Mouse (Mus musculus) kidney, postnatal 0 days (tissue): Measurements from ENCODE around the gene Grin1. TPM values are rescaled to one million over a fixed set of nuclear protein-coding genes. Genes with fewer than 3 reads are reported as not detected.
"Not testable (repeated sequence)": the region's sequence is repeated elsewhere in the genome, so short reads cannot be mapped to it uniquely, and the experiment has no call there.

Experiments
- ATAC-seq: fragments of 200-750 bp; cut with Nextera tagmentation; replicated peaks from 2 replicates; pipeline ENCODE4 v1.8.0; 2017; ENCODE audit warnings: low read depth, moderate number of reproducible peaks, moderate TSS enrichment, moderate library complexity; ENCODE audit not compliant: low FRiP score
- DNase-seq: peaks from one replicate; pipeline ENCODE4 v3.0.0-alpha.2; 2016; ENCODE audit warnings: low spot score
- H3K27ac ChIP-seq: fragments of 300-500 bp; sonication (generic); 2 replicates; pipeline ENCODE4 v1.5.1; 2014; ENCODE audit warnings: mild to moderate bottlenecking
- H3K27me3 ChIP-seq: fragments of 300-500 bp; sonication (generic); 2 replicates; pipeline ENCODE4 v1.6.1; 2014; ENCODE audit warnings: low read length, mixed read lengths; ENCODE audit not compliant: insufficient read depth
- H3K36me3 ChIP-seq: fragments of 300-500 bp; sonication (generic); 2 replicates; pipeline ENCODE4 v1.6.1; 2014; ENCODE audit warnings: low read length, mixed read lengths; ENCODE audit not compliant: insufficient read depth
- H3K4me1 ChIP-seq: fragments of 300-500 bp; sonication (generic); replicated peaks from 2 replicates; pipeline ENCODE4 v1.6.1; 2014; ENCODE audit warnings: antibody characterized with exemption, low read length, mixed read lengths; ENCODE audit not compliant: insufficient read depth
- H3K4me2 ChIP-seq: fragments of 300-500 bp; sonication (generic); 2 replicates; pipeline ENCODE4 v1.6.1; 2014; ENCODE audit warnings: mild to moderate bottlenecking, low read length, moderate library complexity, mixed read lengths
- H3K4me3 ChIP-seq: fragments of 300-500 bp; sonication (generic); replicated peaks from 2 replicates; pipeline ENCODE4 v1.5.1; 2014; ENCODE audit warnings: low read depth, low read length
- H3K9ac ChIP-seq: fragments of 300-500 bp; sonication (generic); 2 replicates; pipeline ENCODE4 v1.6.1; 2014; ENCODE audit warnings: low read depth, low read length
- H3K9me3 ChIP-seq: fragments of 300-500 bp; sonication (generic); replicated peaks from 2 replicates; pipeline ENCODE4 v1.6.1; 2016; ENCODE audit warnings: low read length, inconsistent platforms, mixed read lengths
- CTCF ChIP-seq: IDR thresholded peaks from 2 replicates; pipeline ENCODE4 v1.5.1; 2016; ENCODE audit warnings: antibody characterized with exemption, low read depth, mild to moderate bottlenecking, moderate library complexity
- WGBS: fragments of 180-500 bp; shearing (Covaris S2); extraction: QIAGEN DNeasy Blood & Tissue Kit; methylation state at CpG from one replicate; pipeline ENCODE4 v1.1.7; 2014; 5-methylcytosine and 5-hydroxymethylcytosine counted together
- polyA plus RNA-seq: library from polyadenylated mRNA; unstranded; fragments of >200 nt; fragmentation: Nextera tagmentation; extraction: Ambion mirVana; gene quantifications from 2 replicates; pipeline ENCODE4 v1.2.1, GENCODE M21; 2015

Gene Grin1
- polyA plus RNA-seq, 1 experiment from 2014 or later = 0.58 TPM

- no peaks in the 10 kb centered on the region for H3K36me3 ChIP-seq
- DNase-seq = peak; percentile 99
- H3K4me2 ChIP-seq = peak within 1 kb of the TSS; percentile 99
- TF ChIP-seq CTCF = no peak
- H3K27ac ChIP-seq = peak within 1 kb of the TSS; percentile 70
- ATAC-seq = peak; percentile 95
- under 1% methylated on average over 39 of the region's 39 CpGs for WGBS
- H3K4me3 ChIP-seq = peak within 1 kb of the TSS; percentile 62
- no peaks in the 10 kb centered on the region for H3K9me3 ChIP-seq
- H3K4me1 ChIP-seq = peaks cover 32% of the 10 kb centered on the region
- H3K27me3 ChIP-seq = no peaks in the 10 kb centered on the region
- peak within 1 kb of the TSS; percentile 75 for H3K9ac ChIP-seq
Measured at GRCm38 (mm10) chr2:25262291-25262767, 56.7 kb downstream of the Grin1 start, which contains the start of gene Tprn. Tprn (plus strand) TSS chr2:25262618.

- peak overlapping the region; percentile 62 for H3K4me3 ChIP-seq
- H3K27me3 ChIP-seq = no peaks in the 10 kb centered on the region
- H3K9me3 ChIP-seq = no peaks in the 10 kb centered on the region
- no peak overlapping the region; the same call in 1 of the 2 replicates for H3K9ac ChIP-seq
- no peak for ATAC-seq
- H3K4me1 ChIP-seq = peaks cover 31% of the 10 kb centered on the region
- no peak for DNase-seq
- peak overlapping the region; percentile 62; the same call in 1 of the 2 replicates for H3K27ac ChIP-seq
- peak overlapping the region; percentile 99 for H3K4me2 ChIP-seq
- TF ChIP-seq CTCF = no peak
- WGBS = 45% methylated on average over 12 of the region's 12 CpGs
- H3K36me3 ChIP-seq = no peaks in the 10 kb centered on the region
Measured at GRCm38 (mm10) chr2:25261870-25262269, 57.1 kb downstream of the Grin1 start.

GRCm38 (mm10) chr2:25258887-25259286 is 60.1 kb downstream of the Grin1 start:
- WGBS = 62% methylated on average over 2 of the region's 2 CpGs
- no peaks in the 10 kb centered on the region for H3K27me3 ChIP-seq
- DNase-seq (no peak), ATAC-seq (no peak)
- H3K4me3 ChIP-seq = no peak overlapping the region
- H3K4me2 ChIP-seq = no peak overlapping the region
- H3K36me3 ChIP-seq = no peaks in the 10 kb centered on the region
- peak; percentile 63 for TF ChIP-seq CTCF
- no peak overlapping the region for H3K27ac ChIP-seq
- peaks cover 17% of the 10 kb centered on the region for H3K4me1 ChIP-seq
- H3K9me3 ChIP-seq = no peaks in the 10 kb centered on the region
- no peak overlapping the region for H3K9ac ChIP-seq

GRCm38 (mm10) chr2:25257250-25257649 is 61.7 kb downstream of the Grin1 start:
- not testable (repeated sequence) for H3K4me2 ChIP-seq, H3K4me3 ChIP-seq, H3K36me3 ChIP-seq, H3K9me3 ChIP-seq, H3K27ac ChIP-seq, DNase-seq, H3K4me1 ChIP-seq, H3K27me3 ChIP-seq, H3K9ac ChIP-seq, ATAC-seq
- 90% methylated on average over 5 of the region's 5 CpGs for WGBS

GRCm38 (mm10) chr2:25256443-25257109 is 62.4 kb downstream of the Grin1 start:
- H3K36me3 ChIP-seq, H3K27me3 ChIP-seq, H3K9me3 ChIP-seq, H3K27ac ChIP-seq, ATAC-seq, H3K4me1 ChIP-seq: not testable (repeated sequence)
- TF ChIP-seq CTCF = peak; percentile 62
- Histone ChIP-seq H3K4me2 (peak overlapping the region; percentile 98), H3K9ac (peak overlapping the region; percentile 74; the same call in 1 of the 2 replicates), H3K4me3 (peak overlapping the region; percentile 99)
- WGBS = 53% methylated on average over 11 of the region's 12 CpGs
- DNase-seq = peak; percentile 54

- H3K27ac ChIP-seq = peak within 1 kb of the TSS; percentile 89
- TF ChIP-seq CTCF = no peak
- no peaks in the 10 kb centered on the region for H3K9me3 ChIP-seq
- under 1% methylated on average over 39 of the region's 39 CpGs for WGBS
- peak; percentile 90 for ATAC-seq
- peak; percentile 94 for DNase-seq
- H3K4me2 ChIP-seq = peak within 1 kb of the TSS; percentile 98
- H3K36me3 ChIP-seq = peaks cover 14% of the 10 kb centered on the region; the same call in 1 of the 2 replicates
- H3K9ac ChIP-seq = peak within 1 kb of the TSS; percentile 74
- peak within 1 kb of the TSS; percentile 99 for H3K4me3 ChIP-seq
- H3K27me3 ChIP-seq = no peaks in the 10 kb centered on the region
- peaks cover 6% of the 10 kb centered on the region for H3K4me1 ChIP-seq
Measured at GRCm38 (mm10) chr2:25255284-25255779, 63.7 kb downstream of the Grin1 start, which contains the start of gene Tmem203. Tmem203 (plus strand) TSS chr2:25255439.
